Mouse (Mus musculus): ENCODE measurements around the gene Ackr2. TPM values are rescaled to one million over a fixed set of nuclear protein-coding genes. Genes with fewer than 3 reads are reported as not detected.

Gene Ackr2
- polyA plus RNA-seq, 1 experiment, result not detected

- Histone ChIP-seq H3K4me1 (ENCODE audit: control insufficient read depth, insufficient read depth, low read length) (peaks cover 8% of the 10 kb centered on the region), H3K4me3 (replicated peaks; ENCODE audit: control insufficient read depth, low read depth, low read length) (no peak overlapping the region), H3K27ac (ENCODE audit: control insufficient read depth, insufficient read depth, low read depth, low read length, poor library complexity) (no peak overlapping the region)
- WGBS, result 49% methylated on average over 7 of the region's 7 CpGs
- no peak for TF ChIP-seq CTCF (IDR thresholded peaks at IDR 0.05; ENCODE audit: control insufficient read depth, insufficient read depth, low read length)
- no peak for TF ChIP-seq POLR2A (IDR thresholded peaks at IDR 0.05; ENCODE audit: borderline replicate concordance, control insufficient read depth, low read depth, low read length)
Observed at GRCm38 (mm10) chr9:121904946-121905345, 6.8 kb downstream of the Ackr2 start.

- Histone ChIP-seq H3K4me3 (replicated peaks; ENCODE audit: control insufficient read depth, low read depth, low read length) (no peak overlapping the region), H3K4me1 (ENCODE audit: control insufficient read depth, insufficient read depth, low read length) (peaks cover 8% of the 10 kb centered on the region), H3K27ac (ENCODE audit: control insufficient read depth, insufficient read depth, low read depth, low read length, poor library complexity) (no peak overlapping the region)
- TF ChIP-seq POLR2A (IDR thresholded peaks at IDR 0.05; ENCODE audit: borderline replicate concordance, control insufficient read depth, low read depth, low read length), result no peak
- TF ChIP-seq CTCF (IDR thresholded peaks at IDR 0.05; ENCODE audit: control insufficient read depth, insufficient read depth, low read length), result no peak
- WGBS, result 77% methylated on average over 4 of the region's 4 CpGs
Observed at GRCm38 (mm10) chr9:121905556-121906185, 7.5 kb downstream of the Ackr2 start.

DNA sequence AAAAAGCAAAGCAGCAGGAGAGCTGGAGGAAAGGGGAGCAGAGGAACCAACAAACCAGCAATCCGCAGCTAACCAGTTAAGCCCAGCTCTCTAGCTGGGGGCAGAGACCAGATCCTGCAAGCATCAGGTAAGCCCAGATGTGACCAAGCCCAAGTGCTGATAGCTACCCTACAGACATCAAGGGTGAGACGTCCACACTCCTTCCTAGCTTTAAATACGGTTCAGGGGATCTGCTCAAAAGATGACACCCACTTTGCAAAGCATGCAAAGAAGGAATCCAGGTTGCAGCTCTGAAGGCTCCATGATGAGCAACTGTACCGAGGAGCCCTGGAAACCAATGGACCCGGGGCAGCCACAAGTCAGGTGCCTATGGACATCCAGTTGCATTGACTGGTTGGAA lies 8.3 kb downstream of the Ackr2 start:
- Histone ChIP-seq H3K4me1 (ENCODE audit: control insufficient read depth, insufficient read depth, low read length) (peaks cover 8% of the 10 kb centered on the region), H3K27ac (ENCODE audit: control insufficient read depth, insufficient read depth, low read depth, low read length, poor library complexity) (no peak overlapping the region), H3K4me3 (replicated peaks; ENCODE audit: control insufficient read depth, low read depth, low read length) (no peak overlapping the region)
- 80% methylated on average over 5 of the region's 5 CpGs for WGBS
- TF ChIP-seq CTCF (IDR thresholded peaks at IDR 0.05; ENCODE audit: control insufficient read depth, insufficient read depth, low read length) (no peak), POLR2A (IDR thresholded peaks at IDR 0.05; ENCODE audit: borderline replicate concordance, control insufficient read depth, low read depth, low read length) (no peak)

DNA sequence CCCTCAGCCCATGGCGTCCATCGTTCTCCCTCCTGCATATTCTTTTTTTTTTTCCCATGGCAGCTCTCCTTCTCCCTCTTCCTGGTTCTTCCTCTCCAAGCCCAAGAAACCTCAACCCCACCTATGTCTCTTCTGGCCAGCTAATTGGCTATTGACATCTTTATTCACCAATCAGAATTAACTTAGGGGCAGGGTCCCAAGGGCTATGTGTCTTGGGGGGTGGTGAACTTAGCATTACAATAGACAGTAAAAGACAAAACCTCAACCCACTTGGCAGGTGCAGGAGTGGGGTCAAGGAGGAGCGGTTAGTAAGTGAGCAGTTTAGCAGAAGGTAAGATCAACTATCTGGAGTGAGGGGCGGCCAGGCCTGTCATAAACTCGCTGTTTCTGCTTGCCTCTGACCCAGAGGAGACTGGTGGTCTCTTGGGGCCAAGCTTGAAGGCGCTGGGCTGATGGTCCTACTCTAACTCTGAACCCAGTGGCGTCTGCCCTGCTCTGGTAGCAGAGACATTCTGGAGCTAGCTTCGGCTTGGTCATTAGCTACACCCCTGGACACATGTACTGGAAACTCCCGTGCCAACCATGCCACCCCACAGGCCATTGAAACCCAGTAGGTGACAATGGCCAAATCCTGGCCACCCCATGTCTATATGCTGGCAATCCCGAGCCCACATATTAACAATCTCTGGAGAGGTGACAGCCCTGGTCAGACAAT lies 9.4 kb downstream of the Ackr2 start:
- Histone ChIP-seq H3K4me1 (ENCODE audit: control insufficient read depth, insufficient read depth, low read length) (peaks cover 8% of the 10 kb centered on the region), H3K27ac (ENCODE audit: control insufficient read depth, insufficient read depth, low read depth, low read length, poor library complexity) (no peak overlapping the region), H3K4me3 (replicated peaks; ENCODE audit: control insufficient read depth, low read depth, low read length) (no peak overlapping the region)
- TF ChIP-seq CTCF (IDR thresholded peaks at IDR 0.05; ENCODE audit: control insufficient read depth, insufficient read depth, low read length) (no peak), POLR2A (IDR thresholded peaks at IDR 0.05; ENCODE audit: borderline replicate concordance, control insufficient read depth, low read depth, low read length) (no peak)
- WGBS, result 77% methylated on average over 10 of the region's 10 CpGs

GRCm38 (mm10) chr9:121908321-121908720 lies 10.2 kb downstream of the Ackr2 start:
- WGBS, result 89% methylated on average over 17 of the region's 17 CpGs
- Histone ChIP-seq H3K4me1 (ENCODE audit: control insufficient read depth, insufficient read depth, low read length) (peaks cover 8% of the 10 kb centered on the region), H3K27ac (ENCODE audit: control insufficient read depth, insufficient read depth, low read depth, low read length, poor library complexity) (no peak overlapping the region), H3K4me3 (replicated peaks; ENCODE audit: control insufficient read depth, low read depth, low read length) (no peak overlapping the region)
- TF ChIP-seq CTCF (IDR thresholded peaks at IDR 0.05; ENCODE audit: control insufficient read depth, insufficient read depth, low read length) (no peak), POLR2A (IDR thresholded peaks at IDR 0.05; ENCODE audit: borderline replicate concordance, control insufficient read depth, low read depth, low read length) (no peak)

GRCm38 (mm10) chr9:121909635-121910034 lies 11.5 kb downstream of the Ackr2 start:
- Histone ChIP-seq H3K4me3 (replicated peaks; ENCODE audit: control insufficient read depth, low read depth, low read length) (no peak overlapping the region), H3K27ac (ENCODE audit: control insufficient read depth, insufficient read depth, low read depth, low read length, poor library complexity) (no peak overlapping the region), H3K4me1 (ENCODE audit: control insufficient read depth, insufficient read depth, low read length) (peaks cover 5% of the 10 kb centered on the region)
- WGBS, result 6% methylated on average over 6 of the region's 6 CpGs
- TF ChIP-seq POLR2A (IDR thresholded peaks at IDR 0.05; ENCODE audit: borderline replicate concordance, control insufficient read depth, low read depth, low read length), result no peak
- no peak for TF ChIP-seq CTCF (IDR thresholded peaks at IDR 0.05; ENCODE audit: control insufficient read depth, insufficient read depth, low read length)

DNA sequence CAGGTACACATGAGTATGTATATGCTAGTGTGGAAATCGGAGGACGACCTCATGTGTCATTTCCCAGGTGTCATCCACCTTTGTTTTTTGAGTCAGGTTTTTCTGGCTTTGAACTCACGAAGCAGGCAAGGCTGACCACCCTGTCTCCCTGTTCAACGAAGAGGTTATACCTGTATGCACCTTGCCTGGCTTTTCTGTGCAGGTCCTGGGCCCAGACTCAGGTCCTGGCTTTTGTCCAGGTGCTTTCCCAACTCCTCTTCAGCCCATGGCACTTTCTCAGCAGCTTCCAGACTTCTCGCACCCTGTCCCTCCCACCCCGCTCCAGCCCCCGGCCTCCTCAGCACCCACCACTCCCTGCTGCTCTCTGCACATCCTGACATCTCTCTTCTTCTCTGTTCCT lies 13.0 kb downstream of the Ackr2 start:
- TF ChIP-seq POLR2A (IDR thresholded peaks at IDR 0.05; ENCODE audit: borderline replicate concordance, control insufficient read depth, low read depth, low read length) (no peak), CTCF (IDR thresholded peaks at IDR 0.05; ENCODE audit: control insufficient read depth, insufficient read depth, low read length) (no peak)
- Histone ChIP-seq H3K4me1 (ENCODE audit: control insufficient read depth, insufficient read depth, low read length) (peaks cover 3% of the 10 kb centered on the region), H3K27ac (ENCODE audit: control insufficient read depth, insufficient read depth, low read depth, low read length, poor library complexity) (no peak overlapping the region), H3K4me3 (replicated peaks; ENCODE audit: control insufficient read depth, low read depth, low read length) (no peak overlapping the region)
- 85% methylated on average over 7 of the region's 7 CpGs for WGBS

GRCm38 (mm10) chr9:121912786-121913185 lies 14.6 kb downstream of the Ackr2 start:
- Histone ChIP-seq H3K4me1 (ENCODE audit: control insufficient read depth, insufficient read depth, low read length) (peaks cover 3% of the 10 kb centered on the region), H3K4me3 (replicated peaks; ENCODE audit: control insufficient read depth, low read depth, low read length) (no peak overlapping the region), H3K27ac (ENCODE audit: control insufficient read depth, insufficient read depth, low read depth, low read length, poor library complexity) (no peak overlapping the region)
- TF ChIP-seq CTCF (IDR thresholded peaks at IDR 0.05; ENCODE audit: control insufficient read depth, insufficient read depth, low read length) (no peak), POLR2A (IDR thresholded peaks at IDR 0.05; ENCODE audit: borderline replicate concordance, control insufficient read depth, low read depth, low read length) (no peak)
- WGBS, result 80% methylated on average over 4 of the region's 4 CpGs

All from bone marrow, adult 2 months (tissue).